ENCODE assay signal across 10 mouse cellular contexts in genomic region chr6:137410510-137410909, GRCm38 (mm10).
DNase-seq lines count a peak whose midpoint lies in the region; ATAC-seq and TF ChIP-seq lines count a peak whose summit lies in the region.
"Had no signal": no experiment of that assay in that cellular context is flagged by ENCODE, and none has a peak within 500 bp of the region (broad histone marks: within the 10 kb centered on the region; RNA-seq: fewer than 3 reads in every experiment).

No protein-coding gene starts in this region.

- no peak overlapping the region for H3K4me2 ChIP-seq in forebrain, postnatal 0 days (ENCODE audit: low read depth)
- no peak overlapping the region for H3K4me2 ChIP-seq in forebrain, embryonic 14.5 days (ENCODE audit: low read length)

- H3K79me2 ChIP-seq in liver, adult 2 months (ENCODE audit: control insufficient read depth, insufficient read depth, low read length): no peaks in the 10 kb centered on the region

- H3K9ac ChIP-seq in forebrain, postnatal 0 days: no peak overlapping the region
- no peak overlapping the region for H3K9ac ChIP-seq in forebrain, embryonic 14.5 days (ENCODE audit: low read length)
- no peak overlapping the region for H3K9ac ChIP-seq in liver, adult 2 months (ENCODE audit: low read depth, low read length)

- WGBS in forebrain, postnatal 0 days: 52% methylated on average over 3 of the region's 3 CpGs
- WGBS in forebrain, embryonic 14.5 days: 60% methylated on average over 3 of the region's 3 CpGs
- 65% methylated on average over 3 of the region's 3 CpGs for WGBS in liver, adult 2 months
- 54% methylated on average over 3 of the region's 3 CpGs for WGBS in heart, embryonic 10.5 days
- WGBS in limb, embryonic 10.5 days: 74% methylated on average over 3 of the region's 3 CpGs

- H3K27ac ChIP-seq in forebrain, postnatal 0 days (ENCODE audit: low read depth, low read length): no peak overlapping the region
- H3K27ac ChIP-seq in forebrain, embryonic 14.5 days (ENCODE audit: low read depth, low read length): no peak overlapping the region
- no peak overlapping the region for H3K27ac ChIP-seq in liver, adult 2 months (replicated peaks; ENCODE audit: insufficient read depth, low read depth, low read length)
- H3K27ac ChIP-seq in heart, embryonic 10.5 days: peak overlapping the region; percentile 77
- H3K27ac ChIP-seq in limb, embryonic 10.5 days: no peak overlapping the region

- peaks cover 11% of the 10 kb centered on the region; the same call in 1 of the 2 replicates for H3K36me3 ChIP-seq in forebrain, postnatal 0 days (ENCODE audit: insufficient read depth)
- H3K36me3 ChIP-seq in forebrain, embryonic 14.5 days (ENCODE audit: control insufficient read depth, insufficient read depth, low read length): no peaks in the 10 kb centered on the region; the same call in 1 of the 2 replicates
- H3K36me3 ChIP-seq in liver, adult 2 months (ENCODE audit: control insufficient read depth, insufficient read depth, low read length): no peaks in the 10 kb centered on the region
- H3K36me3 ChIP-seq in heart, embryonic 10.5 days: no peaks in the 10 kb centered on the region
- H3K36me3 ChIP-seq in limb, embryonic 10.5 days: no peaks in the 10 kb centered on the region

- no peaks in the 10 kb centered on the region for H3K4me1 ChIP-seq in forebrain, postnatal 0 days (ENCODE audit: insufficient read depth)
- no peaks in the 10 kb centered on the region for H3K4me1 ChIP-seq in forebrain, embryonic 14.5 days (ENCODE audit: control insufficient read depth, insufficient read depth, low read length)
- no peaks in the 10 kb centered on the region for H3K4me1 ChIP-seq in liver, adult 2 months (ENCODE audit: control insufficient read depth, insufficient read depth, low read length)
- peaks cover 6% of the 10 kb centered on the region; the same call in 1 of the 2 replicates for H3K4me1 ChIP-seq in heart, embryonic 10.5 days
- 0 out of 2 replicates have a peak, but pooled peaks cover 3% of the 10 kb centered on the region for H3K4me1 ChIP-seq in limb, embryonic 10.5 days

- TF ChIP-seq CTCF in forebrain, postnatal 0 days (IDR thresholded peaks at IDR 0.05; ENCODE audit: low read depth): no peak
- TF ChIP-seq CTCF in liver, adult 2 months (IDR thresholded peaks at IDR 0.05; ENCODE audit: low read depth, low read length): no peak

- TF ChIP-seq POLR2A in liver, adult 2 months (IDR thresholded peaks at IDR 0.05; ENCODE audit: extremely low read depth, insufficient read depth, low read length): no peak

- no peaks in the 10 kb centered on the region for H3K27me3 ChIP-seq in forebrain, postnatal 0 days (ENCODE audit: insufficient read depth, low read length)
- H3K27me3 ChIP-seq in forebrain, embryonic 14.5 days (replicated peaks; ENCODE audit: control insufficient read depth, insufficient read depth, low read length): no peaks in the 10 kb centered on the region
- no peaks in the 10 kb centered on the region for H3K27me3 ChIP-seq in liver, adult 2 months (ENCODE audit: control insufficient read depth, insufficient read depth, low read length)
- H3K27me3 ChIP-seq in heart, embryonic 10.5 days (ENCODE audit: insufficient read depth, poor library complexity, severe bottlenecking): no peaks in the 10 kb centered on the region
- no peaks in the 10 kb centered on the region for H3K27me3 ChIP-seq in limb, embryonic 10.5 days (ENCODE audit: low read depth, poor library complexity, severe bottlenecking)

- no peak overlapping the region for H3K4me3 ChIP-seq in forebrain, postnatal 0 days (ENCODE audit: low read depth, low read length)
- H3K4me3 ChIP-seq in forebrain, embryonic 14.5 days (ENCODE audit: low read depth, low read length): no peak overlapping the region
- H3K4me3 ChIP-seq in liver, adult 2 months (ENCODE audit: insufficient read depth, low read depth, low read length): no peak overlapping the region
- no peak overlapping the region for H3K4me3 ChIP-seq in heart, embryonic 10.5 days
- no peak overlapping the region for H3K4me3 ChIP-seq in limb, embryonic 10.5 days

- peak; percentile 10 for DNase-seq in forebrain, postnatal 0 days
- DNase-seq in forebrain, embryonic 14.5 days (ENCODE audit: low spot score): no peak
- DNase-seq in liver, adult 2 months (ENCODE audit: extremely low read depth, low read depth, low spot score): peak; percentile 41
- no peak for DNase-seq in liver
- no peak for DNase-seq in heart, embryonic 10.5 days (ENCODE audit: low spot score)
- peak; percentile 38 to 48 for DNase-seq in monocyte, adult 2 months (ENCODE audit: low read depth in 1 of 2, low spot score in 2 of 2)
- DNase-seq in limb, embryonic 10.5 days (ENCODE audit: low spot score): no peak
- DNase-seq in gastrocnemius, adult 18-20 months (ENCODE audit: low spot score): no peak
- DNase-seq: kidney, postnatal 25 days; lung, postnatal 14 days had no signal

- no peaks in the 10 kb centered on the region for H3K9me3 ChIP-seq in forebrain, postnatal 0 days (ENCODE audit: low read length)
- H3K9me3 ChIP-seq in forebrain, embryonic 14.5 days (replicated peaks; ENCODE audit: control insufficient read depth, low read length): no peaks in the 10 kb centered on the region
- H3K9me3 ChIP-seq in heart, embryonic 10.5 days: 0 out of 2 replicates have a peak, but pooled peaks cover 2% of the 10 kb centered on the region
- H3K9me3 ChIP-seq in limb, embryonic 10.5 days (replicated peaks): no peaks in the 10 kb centered on the region

- no peak for ATAC-seq in forebrain, postnatal 0 days
- no peak for ATAC-seq in forebrain, embryonic 14.5 days

Comparison
In these comparisons a context has a peak if more than half of its experiments do, and no peak if none do; other contexts are left out.
1. DNase-seq: peak in forebrain, postnatal 0 days (single experiment), liver, adult 2 months (single experiment) and monocyte, adult 2 months (2 of 2); none in forebrain, embryonic 14.5 days (single experiment), liver (single experiment), heart, embryonic 10.5 days (single experiment), limb, embryonic 10.5 days (single experiment) and gastrocnemius, adult 18-20 months (single experiment).